ENCODE assay signal across 17 mouse cellular contexts in genomic region chr14:114857171-114857570, GRCm38 (mm10).
DNase-seq lines count a peak whose midpoint lies in the region; ATAC-seq and TF ChIP-seq lines count a peak whose summit lies in the region.
"Had no signal": no experiment of that assay in that cellular context is flagged by ENCODE, and none has a peak within 500 bp of the region (broad histone marks: within the 10 kb centered on the region; RNA-seq: fewer than 3 reads in every experiment).

No protein-coding gene starts in this region.

- peak; percentile 48 for DNase-seq in hindbrain, embryonic 11.5 days (ENCODE audit: low spot score)
- DNase-seq in midbrain, embryonic 11.5 days (ENCODE audit: low spot score, missing footprints), result peak; percentile 92
- no peak for DNase-seq in midbrain, embryonic 14.5 days
- peak; percentile 53 for DNase-seq in hindlimb bud, embryonic 11.5 days (ENCODE audit: extremely low spot score, low read depth, low spot score)
- no peak for DNase-seq in liver, postnatal 0 days
- DNase-seq in cerebellum, postnatal 36 days, result no peak
- DNase-seq: adrenal gland, adult 8-10 months; cerebellum, adult 9-11 months; gastrocnemius, postnatal 10 days; right cerebral cortex, postnatal 25 days had no signal

- H3K36me3 ChIP-seq in hindbrain, embryonic 11.5 days (ENCODE audit: control insufficient read depth, insufficient read depth, low read length), result no peaks in the 10 kb centered on the region
- H3K36me3 ChIP-seq in hindbrain, embryonic 12.5 days, result no peaks in the 10 kb centered on the region
- H3K36me3 ChIP-seq in midbrain, embryonic 11.5 days (ENCODE audit: control insufficient read depth, insufficient read depth, low read length), result no peaks in the 10 kb centered on the region
- H3K36me3 ChIP-seq in midbrain, embryonic 14.5 days (ENCODE audit: control insufficient read depth, insufficient read depth, low read length), result no peaks in the 10 kb centered on the region
- H3K36me3 ChIP-seq in liver, postnatal 0 days (replicated peaks; ENCODE audit: insufficient read depth, low read length), result no peaks in the 10 kb centered on the region
- no peaks in the 10 kb centered on the region for H3K36me3 ChIP-seq in forebrain, embryonic 15.5 days
- H3K36me3 ChIP-seq: forebrain, embryonic 12.5 days; G1E; heart, embryonic 15.5 days; hindbrain, embryonic 15.5 days; limb, embryonic 15.5 days had no signal

- no peak for TF ChIP-seq CTCF in liver, postnatal 0 days (IDR thresholded peaks at IDR 0.05; ENCODE audit: low read depth)

- TF ChIP-seq EP300 in liver, postnatal 0 days (IDR thresholded peaks at IDR 0.05; ENCODE audit: low read depth), result no peak

- ATAC-seq in hindbrain, embryonic 11.5 days (ENCODE audit: low FRiP score), result no peak
- ATAC-seq in hindbrain, embryonic 12.5 days (ENCODE audit: low FRiP score), result no peak
- no peak for ATAC-seq in midbrain, embryonic 11.5 days (ENCODE audit: low FRiP score)
- no peak for ATAC-seq in midbrain, embryonic 14.5 days (ENCODE audit: low FRiP score, low TSS enrichment)
- no peak for ATAC-seq in liver, postnatal 0 days
- ATAC-seq in forebrain, embryonic 15.5 days (replicated peaks), result no peak

- H3K4me2 ChIP-seq in hindbrain, embryonic 11.5 days (replicated peaks; ENCODE audit: low read depth, low read length), result no peak overlapping the region
- H3K4me2 ChIP-seq in hindbrain, embryonic 12.5 days (replicated peaks), result no peak overlapping the region
- H3K4me2 ChIP-seq in midbrain, embryonic 11.5 days, result no peak overlapping the region
- H3K4me2 ChIP-seq in midbrain, embryonic 14.5 days (ENCODE audit: low read length), result no peak overlapping the region
- H3K4me2 ChIP-seq in liver, postnatal 0 days (ENCODE audit: low read depth, low read length), result peak overlapping the region; percentile 24; the same call in 1 of the 2 replicates
- no peak overlapping the region for H3K4me2 ChIP-seq in forebrain, embryonic 15.5 days (replicated peaks)
- H3K4me2 ChIP-seq: heart, embryonic 15.5 days; limb, embryonic 15.5 days had no signal

- no peak overlapping the region for H3K4me3 ChIP-seq in hindbrain, embryonic 11.5 days (ENCODE audit: low read depth, low read length)
- H3K4me3 ChIP-seq in hindbrain, embryonic 12.5 days, result no peak overlapping the region
- H3K4me3 ChIP-seq in midbrain, embryonic 11.5 days (ENCODE audit: low read depth, low read length), result no peak overlapping the region
- H3K4me3 ChIP-seq in midbrain, embryonic 14.5 days (replicated peaks; ENCODE audit: low read depth, low read length), result no peak overlapping the region
- no peak overlapping the region for H3K4me3 ChIP-seq in liver, postnatal 0 days (ENCODE audit: low read depth, low read length)
- H3K4me3 ChIP-seq in forebrain, embryonic 15.5 days, result no peak overlapping the region
- H3K4me3 ChIP-seq: forebrain, embryonic 12.5 days; heart, embryonic 15.5 days; hindbrain, embryonic 15.5 days; limb, embryonic 15.5 days had no signal

- no peaks in the 10 kb centered on the region for H3K27me3 ChIP-seq in hindbrain, embryonic 11.5 days (ENCODE audit: control insufficient read depth, insufficient read depth, low read length)
- no peaks in the 10 kb centered on the region for H3K27me3 ChIP-seq in hindbrain, embryonic 12.5 days
- H3K27me3 ChIP-seq in midbrain, embryonic 11.5 days (ENCODE audit: control insufficient read depth, insufficient read depth, low read length), result no peaks in the 10 kb centered on the region
- no peaks in the 10 kb centered on the region for H3K27me3 ChIP-seq in midbrain, embryonic 14.5 days (ENCODE audit: control insufficient read depth, insufficient read depth, low read length)
- H3K27me3 ChIP-seq in liver, postnatal 0 days (ENCODE audit: insufficient read depth, low read length), result no peaks in the 10 kb centered on the region
- H3K27me3 ChIP-seq in forebrain, embryonic 15.5 days, result no peaks in the 10 kb centered on the region
- H3K27me3 ChIP-seq: heart, embryonic 15.5 days; hindbrain, embryonic 15.5 days; limb, embryonic 15.5 days had no signal

- H3K9ac ChIP-seq in hindbrain, embryonic 11.5 days (ENCODE audit: low read depth, low read length), result no peak overlapping the region
- no peak overlapping the region for H3K9ac ChIP-seq in hindbrain, embryonic 12.5 days
- no peak overlapping the region for H3K9ac ChIP-seq in midbrain, embryonic 11.5 days (ENCODE audit: low read length)
- no peak overlapping the region for H3K9ac ChIP-seq in midbrain, embryonic 14.5 days (replicated peaks; ENCODE audit: low read length)
- no peak overlapping the region for H3K9ac ChIP-seq in liver, postnatal 0 days (replicated peaks)
- no peak overlapping the region for H3K9ac ChIP-seq in forebrain, embryonic 15.5 days (replicated peaks)
- H3K9ac ChIP-seq: forebrain, embryonic 12.5 days; heart, embryonic 15.5 days; hindbrain, embryonic 15.5 days; limb, embryonic 15.5 days had no signal

- peak overlapping the region; percentile 44; the same call in 1 of the 2 replicates for H3K27ac ChIP-seq in hindbrain, embryonic 11.5 days (ENCODE audit: low read depth, low read length)
- H3K27ac ChIP-seq in hindbrain, embryonic 12.5 days, result no peak overlapping the region
- no peak overlapping the region for H3K27ac ChIP-seq in midbrain, embryonic 11.5 days (ENCODE audit: low read depth, low read length)
- H3K27ac ChIP-seq in midbrain, embryonic 14.5 days (replicated peaks; ENCODE audit: low read depth, low read length), result no peak overlapping the region
- peak overlapping the region; percentile 44; the same call in 1 of the 2 replicates for H3K27ac ChIP-seq in liver, postnatal 0 days (ENCODE audit: low read depth)
- H3K27ac ChIP-seq in forebrain, embryonic 15.5 days (replicated peaks), result no peak overlapping the region
- H3K27ac ChIP-seq: forebrain, embryonic 12.5 days; heart, embryonic 15.5 days; hindbrain, embryonic 15.5 days; limb, embryonic 15.5 days had no signal

- no peaks in the 10 kb centered on the region for H3K9me3 ChIP-seq in hindbrain, embryonic 11.5 days (ENCODE audit: control insufficient read depth, low read length)
- H3K9me3 ChIP-seq in hindbrain, embryonic 12.5 days (replicated peaks), result no peaks in the 10 kb centered on the region
- no peaks in the 10 kb centered on the region for H3K9me3 ChIP-seq in midbrain, embryonic 11.5 days (ENCODE audit: control insufficient read depth, low read length)
- H3K9me3 ChIP-seq in midbrain, embryonic 14.5 days (ENCODE audit: control insufficient read depth, low read length), result no peaks in the 10 kb centered on the region
- no peaks in the 10 kb centered on the region for H3K9me3 ChIP-seq in liver, postnatal 0 days (ENCODE audit: low read length)
- no peaks in the 10 kb centered on the region for H3K9me3 ChIP-seq in forebrain, embryonic 15.5 days
- H3K9me3 ChIP-seq: forebrain, embryonic 12.5 days; heart, embryonic 15.5 days; hindbrain, embryonic 15.5 days; limb, embryonic 15.5 days had no signal

- H3K4me1 ChIP-seq in hindbrain, embryonic 11.5 days (replicated peaks; ENCODE audit: control insufficient read depth, insufficient read depth, low read length), result 0 out of 2 replicates have a peak, but pooled peaks cover 2% of the 10 kb centered on the region
- H3K4me1 ChIP-seq in hindbrain, embryonic 12.5 days, result peaks cover 14% of the 10 kb centered on the region
- peaks cover 17% of the 10 kb centered on the region for H3K4me1 ChIP-seq in midbrain, embryonic 11.5 days (ENCODE audit: control insufficient read depth, insufficient read depth, low read length)
- peaks cover 7% of the 10 kb centered on the region for H3K4me1 ChIP-seq in midbrain, embryonic 14.5 days (ENCODE audit: control insufficient read depth, insufficient read depth, low read length)
- no peaks in the 10 kb centered on the region; the same call in 1 of the 2 replicates for H3K4me1 ChIP-seq in liver, postnatal 0 days (ENCODE audit: insufficient read depth)
- peaks cover 13% of the 10 kb centered on the region; the same call in 1 of the 2 replicates for H3K4me1 ChIP-seq in forebrain, embryonic 15.5 days

- 4% methylated on average over 4 of the region's 4 CpGs for WGBS in hindbrain, embryonic 11.5 days
- 5% methylated on average over 4 of the region's 4 CpGs for WGBS in hindbrain, embryonic 12.5 days
- 2% methylated on average over 4 of the region's 4 CpGs for WGBS in midbrain, embryonic 11.5 days
- WGBS in midbrain, embryonic 14.5 days, result 14% methylated on average over 4 of the region's 4 CpGs
- WGBS in liver, postnatal 0 days (ENCODE audit: insufficient replicate concordance), result 22% methylated on average over 4 of the region's 4 CpGs
- WGBS in forebrain, embryonic 15.5 days, result 27% methylated on average over 4 of the region's 4 CpGs

Comparison
In these comparisons a context has a peak if more than half of its experiments do, and no peak if none do; other contexts are left out.
1. DNase-seq: peak in hindbrain, embryonic 11.5 days (single experiment), midbrain, embryonic 11.5 days (single experiment) and hindlimb bud, embryonic 11.5 days (single experiment); none in midbrain, embryonic 14.5 days (single experiment), liver, postnatal 0 days (single experiment) and cerebellum, postnatal 36 days (0 of 2).
2. H3K27ac ChIP-seq: peak in hindbrain, embryonic 11.5 days (single experiment) and liver, postnatal 0 days (single experiment); none in hindbrain, embryonic 12.5 days (single experiment), midbrain, embryonic 11.5 days (single experiment), midbrain, embryonic 14.5 days (single experiment) and forebrain, embryonic 15.5 days (single experiment).